Mouse (Mus musculus) cortical plate, adult 2 months (tissue): ENCODE measurements around the gene Vwa8. TPM values are rescaled to one million over a fixed set of nuclear protein-coding genes. Genes with fewer than 3 reads are reported as not detected.

ENCODE experiments used
- H3K27ac ChIP-seq: fragments of 200-500 bp; 2 replicates; pipeline ENCODE4 v1.5.1; 2012; ENCODE audit warnings: low read length, control low read depth, inconsistent platforms; ENCODE audit not compliant: insufficient read depth
- H3K4me1 ChIP-seq: fragments of 200-500 bp; 2 replicates; pipeline ENCODE4 v1.6.1; 2011; ENCODE audit warnings: low read length; ENCODE audit not compliant: control insufficient read depth, insufficient read depth
- H3K4me3 ChIP-seq: fragments of 200-500 bp; 2 replicates; pipeline ENCODE4 v1.5.1; 2011; ENCODE audit warnings: mild to moderate bottlenecking, low read length, control low read depth; ENCODE audit not compliant: insufficient read depth
- CTCF ChIP-seq: fragments of 200-500 bp; IDR thresholded peaks from 2 replicates; pipeline ENCODE4 v1.5.1; 2011; ENCODE audit warnings: mild to moderate bottlenecking, control low read depth, low read length; ENCODE audit not compliant: insufficient read depth; ENCODE audit errors: extremely low read depth
- POLR2A ChIP-seq: fragments of 200-500 bp; IDR thresholded peaks from 2 replicates; pipeline ENCODE4 v1.6.1; 2011; ENCODE audit warnings: mild to moderate bottlenecking, low read length, control low read depth; ENCODE audit not compliant: insufficient read depth; ENCODE audit errors: extremely low read depth
- polyA plus RNA-seq: library from polyadenylated mRNA; depleted of rRNA; stranded (reverse); fragments of >200 nt; gene quantifications from 2 replicates; pipeline ENCODE4 v1.2.3, GENCODE M21; 2012

Gene Vwa8
- polyA plus RNA-seq, 1 experiment, result 29.3 TPM

DNA sequence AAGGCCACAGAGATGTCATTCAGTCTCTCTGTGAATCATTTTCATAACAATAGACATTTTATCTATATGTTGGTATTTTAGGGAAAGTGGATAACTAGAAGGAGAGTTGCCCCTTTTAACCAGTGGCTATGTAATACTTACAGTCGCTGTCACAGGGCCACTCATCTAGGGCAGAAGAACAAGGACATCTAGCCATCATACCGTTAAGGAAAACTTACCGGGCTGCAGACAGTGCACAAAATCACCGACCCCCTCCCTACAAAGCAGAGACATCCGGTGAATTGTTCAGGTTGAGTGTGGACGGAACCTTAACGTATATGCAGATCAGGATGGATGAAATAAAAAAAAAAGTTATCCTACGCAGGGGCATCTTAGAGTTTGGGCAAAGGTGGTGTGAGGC is 310.6 kb downstream of the Vwa8 start:
- H3K4me3 ChIP-seq, result no peak overlapping the region
- H3K4me1 ChIP-seq, result no peaks in the 10 kb centered on the region
- H3K27ac ChIP-seq, result no peak overlapping the region
- TF ChIP-seq CTCF, result no peak
- no peak for TF ChIP-seq POLR2A

GRCm38 (mm10) chr14:79160486-79160885 is 311.6 kb downstream of the Vwa8 start:
- no peak overlapping the region for H3K27ac ChIP-seq
- no peak overlapping the region for H3K4me3 ChIP-seq
- TF ChIP-seq CTCF, result no peak
- TF ChIP-seq POLR2A, result no peak
- no peaks in the 10 kb centered on the region for H3K4me1 ChIP-seq

GRCm38 (mm10) chr14:79160966-79161365 is 312.1 kb downstream of the Vwa8 start:
- no peak for TF ChIP-seq CTCF
- no peak for TF ChIP-seq POLR2A
- no peak overlapping the region for H3K27ac ChIP-seq
- no peak overlapping the region for H3K4me3 ChIP-seq
- no peaks in the 10 kb centered on the region for H3K4me1 ChIP-seq

- Histone ChIP-seq H3K27ac (no peak overlapping the region), H3K4me3 (no peak overlapping the region), H3K4me1 (no peaks in the 10 kb centered on the region)
- no peak for TF ChIP-seq POLR2A
Observed at GRCm38 (mm10) chr14:79161741-79162140, 312.9 kb downstream of the Vwa8 start.

DNA sequence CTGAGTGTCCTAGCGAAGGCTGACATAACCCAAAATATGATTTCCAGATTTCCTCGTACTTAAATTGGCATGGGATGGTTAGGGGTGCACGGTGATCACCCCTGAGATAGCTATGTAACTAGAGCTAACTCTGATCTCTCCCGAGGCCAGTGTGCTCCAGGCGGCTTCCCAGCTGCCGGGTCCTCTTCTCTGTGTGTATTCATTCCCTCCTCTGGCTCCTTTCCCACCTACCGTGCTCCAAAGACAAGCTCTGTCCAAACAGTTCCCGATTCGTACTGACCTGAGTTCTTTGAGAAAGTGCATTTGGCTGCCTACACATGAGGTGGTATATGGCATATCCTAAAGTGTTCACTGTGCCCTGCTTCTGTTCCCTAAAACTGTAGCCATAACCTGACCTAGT is 313.8 kb downstream of the Vwa8 start:
- no peak overlapping the region for H3K4me3 ChIP-seq
- no peak overlapping the region for H3K27ac ChIP-seq
- no peaks in the 10 kb centered on the region for H3K4me1 ChIP-seq
- no peak for TF ChIP-seq POLR2A
- no peak for TF ChIP-seq CTCF

GRCm38 (mm10) chr14:79164334-79164733 is 315.5 kb downstream of the Vwa8 start:
- Histone ChIP-seq H3K27ac (no peak overlapping the region), H3K4me1 (no peaks in the 10 kb centered on the region), H3K4me3 (no peak overlapping the region)
- TF ChIP-seq CTCF, result no peak
- TF ChIP-seq POLR2A, result no peak

DNA sequence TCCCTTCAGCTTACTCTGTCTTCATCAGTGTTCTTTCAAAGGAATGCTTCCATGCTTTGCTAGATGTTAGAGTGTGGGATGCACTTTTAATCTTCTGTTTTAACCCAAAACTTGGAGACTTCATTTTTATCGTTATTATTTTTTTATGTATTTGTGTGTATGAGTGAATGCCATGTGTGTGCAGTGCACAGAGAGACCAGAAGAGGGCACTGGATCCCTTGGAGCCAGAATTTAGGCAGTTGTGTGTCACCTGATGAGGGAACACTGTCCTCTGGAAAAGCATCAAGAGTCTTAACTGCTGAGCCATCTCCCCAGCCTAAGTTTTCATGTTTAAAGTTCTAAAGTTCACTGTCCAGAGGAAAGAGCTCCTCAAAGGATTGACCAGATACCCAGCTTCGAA is 316.1 kb downstream of the Vwa8 start:
- no peaks in the 10 kb centered on the region for H3K4me1 ChIP-seq
- no peak overlapping the region for H3K27ac ChIP-seq
- TF ChIP-seq CTCF (peak; percentile 43; the same call in 1 of the 2 replicates), POLR2A (no peak)
- no peak overlapping the region for H3K4me3 ChIP-seq

GRCm38 (mm10) chr14:79174526-79174925 is 325.7 kb downstream of the Vwa8 start:
- Histone ChIP-seq H3K27ac (no peak overlapping the region), H3K4me1 (no peaks in the 10 kb centered on the region), H3K4me3 (no peak overlapping the region)
- TF ChIP-seq POLR2A (no peak), CTCF (no peak)

- H3K27ac ChIP-seq, result no peak overlapping the region
- H3K4me1 ChIP-seq, result no peaks in the 10 kb centered on the region
- no peak for TF ChIP-seq POLR2A
- TF ChIP-seq CTCF, result no peak
- H3K4me3 ChIP-seq, result no peak overlapping the region
Observed at GRCm38 (mm10) chr14:79177754-79178153, 328.9 kb downstream of the Vwa8 start.

- Histone ChIP-seq H3K27ac (no peak overlapping the region), H3K4me3 (no peak overlapping the region), H3K4me1 (no peaks in the 10 kb centered on the region)
- TF ChIP-seq POLR2A, result no peak
- no peak for TF ChIP-seq CTCF
Observed at GRCm38 (mm10) chr14:79178247-79178646, 329.4 kb downstream of the Vwa8 start.

DNA sequence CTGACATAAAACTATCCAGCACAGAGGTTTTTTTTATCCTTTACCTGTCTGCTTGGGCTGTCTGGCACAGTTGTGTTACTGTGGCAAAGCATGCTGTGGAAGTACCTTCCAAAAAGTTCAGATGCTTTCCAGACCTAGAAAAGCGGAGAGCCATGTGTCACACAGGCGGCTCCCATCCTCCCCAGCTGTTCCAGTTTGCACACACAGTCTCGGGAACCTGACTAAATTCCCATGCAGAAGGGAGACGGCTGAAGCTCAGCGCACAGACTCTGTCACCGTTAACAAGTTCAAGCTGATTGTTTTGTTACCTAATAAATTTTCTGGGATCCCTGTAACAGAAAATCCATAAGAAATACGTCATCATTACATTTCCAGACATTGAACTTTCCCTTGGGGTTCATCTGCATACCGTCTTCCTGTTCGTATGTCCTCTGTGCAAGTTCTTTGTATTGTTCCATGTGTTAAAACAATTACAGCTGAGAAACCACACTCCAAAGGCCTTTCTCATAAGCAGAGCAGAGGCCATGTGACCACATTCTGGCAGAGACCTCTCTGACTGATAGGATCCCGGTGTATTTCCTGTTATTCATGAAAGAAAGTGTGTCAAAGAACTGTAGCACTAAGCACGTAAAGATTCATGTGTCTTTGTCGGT is 331.4 kb downstream of the Vwa8 start:
- H3K27ac ChIP-seq, result no peak overlapping the region
- H3K4me1 ChIP-seq, result peaks cover 2% of the 10 kb centered on the region
- TF ChIP-seq CTCF (no peak), POLR2A (no peak)
- H3K4me3 ChIP-seq, result no peak overlapping the region
